Mouse (Mus musculus) limb, embryonic 13.5 days (tissue): ENCODE data around the gene Nek11. TPM values are rescaled to one million over a fixed set of nuclear protein-coding genes. Genes with fewer than 3 reads are reported as not detected.

Experiments used
- ATAC-seq: fragments of 200-750 bp; cut with Nextera tagmentation; 2 replicates; pipeline ENCODE4 v1.8.0; 2017; ENCODE audit warnings: low read depth, moderate number of reproducible peaks, moderate TSS enrichment; ENCODE audit not compliant: low FRiP score
- H3K27ac ChIP-seq: fragments of 300-500 bp; sonication (generic); 2 replicates; pipeline ENCODE4 v1.5.1; 2015; ENCODE audit warnings: inconsistent platforms, mild to moderate bottlenecking, moderate library complexity
- H3K27me3 ChIP-seq: fragments of 300-500 bp; sonication (generic); 2 replicates; pipeline ENCODE4 v1.6.1; 2015; ENCODE audit warnings: mild to moderate bottlenecking, inconsistent platforms
- H3K36me3 ChIP-seq: fragments of 300-500 bp; sonication (generic); 2 replicates; pipeline ENCODE4 v1.6.1; 2015; ENCODE audit warnings: inconsistent platforms, mild to moderate bottlenecking, moderate library complexity
- H3K4me1 ChIP-seq: fragments of 300-500 bp; sonication (generic); 2 replicates; pipeline ENCODE4 v1.6.1; 2015; ENCODE audit warnings: inconsistent platforms
- H3K4me2 ChIP-seq: fragments of 300-500 bp; sonication (generic); replicated peaks from 2 replicates; pipeline ENCODE4 v1.6.1; 2015; ENCODE audit warnings: inconsistent platforms, mild to moderate bottlenecking, moderate library complexity
- H3K4me3 ChIP-seq: fragments of 300-500 bp; sonication (generic); 2 replicates; pipeline ENCODE4 v1.5.1; 2015; ENCODE audit warnings: moderate library complexity, mild to moderate bottlenecking, inconsistent platforms
- H3K9ac ChIP-seq: fragments of 300-500 bp; sonication (generic); 2 replicates; pipeline ENCODE4 v1.6.1; 2015; ENCODE audit warnings: mild to moderate bottlenecking, inconsistent platforms
- H3K9me3 ChIP-seq: fragments of 300-500 bp; sonication (generic); 2 replicates; pipeline ENCODE4 v1.6.1; 2016; ENCODE audit warnings: inconsistent platforms
- WGBS: fragments of 180-500 bp; shearing (Covaris S2); methylation state at CpG from one replicate; pipeline ENCODE4 v1.1.7; 2015; 5-methylcytosine and 5-hydroxymethylcytosine counted together
- polyA plus RNA-seq: library from polyadenylated mRNA; unstranded; fragments of >200 nt; fragmentation: Nextera tagmentation; extraction: Ambion mirVana; gene quantifications from 2 replicates; pipeline ENCODE4 v1.2.1, GENCODE M21; 2015

Gene Nek11
- polyA plus RNA-seq, 1 experiment from 2014 or later = 0.19 TPM

- Histone ChIP-seq H3K4me3 (no peak overlapping the region), H3K4me1 (no peaks in the 10 kb centered on the region), H3K27me3 (0 out of 2 replicates have a peak, but pooled peaks cover 3% of the 10 kb centered on the region), H3K27ac (no peak overlapping the region), H3K9ac (no peak overlapping the region), H3K9me3 (no peaks in the 10 kb centered on the region), H3K36me3 (no peaks in the 10 kb centered on the region), H3K4me2 (no peak overlapping the region)
- peak; percentile 80 for ATAC-seq
- WGBS = 32% methylated on average over 9 of the region's 9 CpGs
These were observed 85.6 kb downstream of the Nek11 start for GRCm38 (mm10) chr9:105309553-105310281.

GRCm38 (mm10) chr9:105306042-105306441 lies 89.3 kb downstream of the Nek11 start:
- H3K4me2 ChIP-seq = no peak overlapping the region
- no peak overlapping the region for H3K27ac ChIP-seq
- H3K36me3 ChIP-seq = no peaks in the 10 kb centered on the region
- no peak overlapping the region for H3K9ac ChIP-seq
- H3K4me3 ChIP-seq = no peak overlapping the region
- 86% methylated on average over 2 of the region's 2 CpGs for WGBS
- no peaks in the 10 kb centered on the region for H3K9me3 ChIP-seq
- no peaks in the 10 kb centered on the region for H3K4me1 ChIP-seq
- no peak for ATAC-seq
- H3K27me3 ChIP-seq = 0 out of 2 replicates have a peak, but pooled peaks cover 3% of the 10 kb centered on the region

- Histone ChIP-seq H3K4me2 (no peak overlapping the region), H3K36me3 (no peaks in the 10 kb centered on the region), H3K9me3 (no peaks in the 10 kb centered on the region), H3K4me1 (no peaks in the 10 kb centered on the region), H3K9ac (no peak overlapping the region), H3K27ac (no peak overlapping the region), H3K27me3 (0 out of 2 replicates have a peak, but pooled peaks cover 3% of the 10 kb centered on the region), H3K4me3 (no peak overlapping the region)
- ATAC-seq = no peak
- WGBS = 78% methylated on average over 3 of the region's 3 CpGs
These were observed 93.1 kb downstream of the Nek11 start for GRCm38 (mm10) chr9:105302230-105302629.

GRCm38 (mm10) chr9:105301396-105301795 lies 93.9 kb downstream of the Nek11 start:
- Histone ChIP-seq H3K27me3 (no peaks in the 10 kb centered on the region), H3K4me2 (no peak overlapping the region), H3K4me3 (no peak overlapping the region), H3K9ac (no peak overlapping the region), H3K4me1 (no peaks in the 10 kb centered on the region), H3K27ac (no peak overlapping the region), H3K9me3 (no peaks in the 10 kb centered on the region), H3K36me3 (no peaks in the 10 kb centered on the region)
- 84% methylated on average over 1 of the region's 1 CpGs for WGBS
- ATAC-seq = no peak

GRCm38 (mm10) chr9:105300738-105301325 lies 94.5 kb downstream of the Nek11 start:
- Histone ChIP-seq H3K9ac (no peak overlapping the region), H3K27me3 (no peaks in the 10 kb centered on the region)
- WGBS = 86% methylated on average over 2 of the region's 2 CpGs

GRCm38 (mm10) chr9:105284670-105285069 lies 110.7 kb downstream of the Nek11 start:
- Histone ChIP-seq H3K9ac (no peak overlapping the region), H3K27ac (no peak overlapping the region), H3K36me3 (no peaks in the 10 kb centered on the region), H3K4me1 (no peaks in the 10 kb centered on the region), H3K27me3 (no peaks in the 10 kb centered on the region), H3K4me3 (no peak overlapping the region), H3K9me3 (no peaks in the 10 kb centered on the region), H3K4me2 (no peak overlapping the region)
- no peak for ATAC-seq
- 29% methylated on average over 7 of the region's 7 CpGs for WGBS

More at GRCm38 (mm10) chr9:105300738-105301325, 94.5 kb downstream of the Nek11 start:
- no peak overlapping the region for H3K4me3 ChIP-seq
- H3K9me3 ChIP-seq = no peaks in the 10 kb centered on the region
- H3K4me2 ChIP-seq = no peak overlapping the region
- no peaks in the 10 kb centered on the region for H3K36me3 ChIP-seq
- H3K27ac ChIP-seq = no peak overlapping the region
- ATAC-seq = no peak
- no peaks in the 10 kb centered on the region for H3K4me1 ChIP-seq

GRCm38 (mm10) chr9:105282725-105283124 lies 112.6 kb downstream of the Nek11 start:
- no peaks in the 10 kb centered on the region for H3K27me3 ChIP-seq
- no peak overlapping the region for H3K4me2 ChIP-seq
- no peaks in the 10 kb centered on the region for H3K9me3 ChIP-seq
- no peaks in the 10 kb centered on the region for H3K36me3 ChIP-seq
- H3K9ac ChIP-seq = no peak overlapping the region
- ATAC-seq = no peak
- H3K4me1 ChIP-seq = no peaks in the 10 kb centered on the region
- 20% methylated on average over 4 of the region's 4 CpGs for WGBS
- no peak overlapping the region for H3K27ac ChIP-seq
- H3K4me3 ChIP-seq = no peak overlapping the region

GRCm38 (mm10) chr9:105274925-105275324 lies 120.4 kb downstream of the Nek11 start:
- Histone ChIP-seq H3K36me3 (no peaks in the 10 kb centered on the region), H3K9me3 (no peaks in the 10 kb centered on the region), H3K27ac (no peak overlapping the region), H3K9ac (no peak overlapping the region), H3K4me3 (no peak overlapping the region), H3K4me2 (no peak overlapping the region), H3K4me1 (no peaks in the 10 kb centered on the region), H3K27me3 (no peaks in the 10 kb centered on the region)
- ATAC-seq = no peak
- 84% methylated on average over 3 of the region's 3 CpGs for WGBS

- no peaks in the 10 kb centered on the region for H3K36me3 ChIP-seq
- H3K9ac ChIP-seq = no peak overlapping the region
- no peaks in the 10 kb centered on the region for H3K27me3 ChIP-seq
- H3K4me2 ChIP-seq = no peak overlapping the region
- WGBS = 63% methylated on average over 6 of the region's 6 CpGs
- no peaks in the 10 kb centered on the region for H3K9me3 ChIP-seq
- H3K4me1 ChIP-seq = no peaks in the 10 kb centered on the region
- H3K27ac ChIP-seq = no peak overlapping the region
- H3K4me3 ChIP-seq = no peak overlapping the region
- no peak for ATAC-seq
These were observed 121.0 kb downstream of the Nek11 start for GRCm38 (mm10) chr9:105274286-105274685.

GRCm38 (mm10) chr9:105272241-105272640 lies 123.1 kb downstream of the Nek11 start:
- Histone ChIP-seq H3K36me3 (no peaks in the 10 kb centered on the region), H3K27ac (no peak overlapping the region), H3K9ac (no peak overlapping the region), H3K4me3 (no peak overlapping the region), H3K4me1 (no peaks in the 10 kb centered on the region), H3K9me3 (no peaks in the 10 kb centered on the region), H3K27me3 (no peaks in the 10 kb centered on the region), H3K4me2 (no peak overlapping the region)
- WGBS = 7% methylated on average over 7 of the region's 7 CpGs
- ATAC-seq = no peak

- WGBS = 51% methylated on average over 2 of the region's 2 CpGs
- Histone ChIP-seq H3K4me3 (no peak overlapping the region), H3K36me3 (no peaks in the 10 kb centered on the region), H3K4me2 (no peak overlapping the region), H3K27me3 (no peaks in the 10 kb centered on the region), H3K27ac (no peak overlapping the region), H3K9me3 (no peaks in the 10 kb centered on the region), H3K9ac (no peak overlapping the region), H3K4me1 (no peaks in the 10 kb centered on the region)
- ATAC-seq = no peak
These were observed 132.2 kb downstream of the Nek11 start for GRCm38 (mm10) chr9:105263140-105263539.

GRCm38 (mm10) chr9:105257668-105258067 lies 137.7 kb downstream of the Nek11 start:
- 80% methylated on average over 10 of the region's 10 CpGs for WGBS

More at GRCm38 (mm10) chr9:105257668-105258067, 137.7 kb downstream of the Nek11 start:
- Histone ChIP-seq H3K9ac (no peak overlapping the region), H3K4me2 (no peak overlapping the region), H3K4me3 (no peak overlapping the region), H3K4me1 (no peaks in the 10 kb centered on the region), H3K27ac (no peak overlapping the region), H3K9me3 (no peaks in the 10 kb centered on the region), H3K27me3 (no peaks in the 10 kb centered on the region), H3K36me3 (no peaks in the 10 kb centered on the region)
- no peak for ATAC-seq
